Mouse (Mus musculus) left cerebral cortex, postnatal 14 days (tissue): ENCODE data around the gene Prkca. TPM values are rescaled to one million over a fixed set of nuclear protein-coding genes. Genes with fewer than 3 reads are reported as not detected.
A peak's percentile ranks its signal among the peaks of the same experiment; 100 is the strongest.

Experiments
- DNase-seq, 2 experiments: peaks; one replicate each; pipeline ENCODE4 v3.0.0; 2021 to 2022; ENCODE audit warnings: low spot score in 2 of 2, mixed read lengths in 1 of 2
- intact Hi-C: fragments of 180-260 bp; cut with DNase I; formaldehyde crosslinking; loops from one replicate; pipeline ENCODE4 v1.15.1; 2025
- total RNA-seq, 2 experiments: library from RNA; stranded (reverse); gene quantifications; 2 replicates each; pipeline ENCODE4 v1.2.3; 2021

Gene Prkca
- total RNA-seq, 2 experiments from 2014 or later, result 135 to 157 TPM

DNA sequence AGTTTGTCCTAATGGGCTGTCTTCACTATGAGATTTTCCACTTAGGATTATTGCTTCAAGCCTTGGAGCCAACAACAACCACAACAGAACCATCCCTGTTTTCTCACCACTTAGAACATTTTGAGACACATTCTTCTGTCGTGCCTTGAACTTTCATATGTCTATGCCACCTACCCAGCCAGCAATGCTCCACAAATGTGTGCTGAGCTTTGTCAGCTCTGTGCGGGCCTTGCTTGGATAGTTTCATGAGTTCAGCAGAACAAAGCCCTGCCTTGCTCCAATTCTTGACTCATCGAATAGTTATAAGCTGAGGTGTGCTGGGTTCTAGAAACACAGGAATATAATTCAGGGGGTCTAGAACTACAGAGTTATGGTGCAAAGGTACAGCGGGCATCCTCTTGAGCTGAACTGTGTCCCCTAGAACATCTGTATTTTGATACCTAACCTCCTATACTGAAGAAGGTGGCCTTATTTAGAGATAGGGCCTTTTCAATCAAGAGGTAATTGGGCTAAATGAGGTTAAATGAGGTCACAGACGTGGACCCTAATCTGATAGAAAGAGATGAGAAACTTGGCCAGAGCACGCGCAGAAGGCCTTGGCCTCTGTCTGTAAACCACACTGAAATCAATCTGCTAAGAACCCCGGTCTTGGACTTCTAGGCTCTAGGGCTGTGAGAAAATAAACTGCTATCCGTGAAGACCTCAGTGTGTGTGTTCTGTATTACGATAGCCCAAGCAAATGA lies 96.4 kb downstream of the Prkca start:
- DNase-seq, result no peak
- intact Hi-C loops, result no loop called here

DNA sequence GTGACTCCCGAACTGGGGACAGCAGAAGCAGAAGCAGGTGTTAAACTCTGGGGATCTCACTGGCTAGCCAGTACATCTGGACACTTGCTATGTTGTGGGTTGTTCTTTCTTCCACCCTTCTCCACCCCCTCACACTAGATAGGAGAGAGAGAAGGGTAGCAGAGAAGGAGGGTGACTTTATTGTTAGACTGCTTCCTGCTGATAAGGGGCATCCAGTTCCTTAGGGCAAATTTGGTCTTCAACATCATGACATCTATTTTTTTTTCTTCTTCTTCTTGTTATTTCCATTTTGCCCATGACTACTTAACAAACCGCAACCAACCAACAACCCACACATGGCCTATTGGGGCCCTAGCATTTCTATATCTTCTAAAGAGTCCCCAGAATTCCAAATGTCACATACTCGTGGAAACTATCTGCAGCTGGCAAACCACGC lies 97.4 kb downstream of the Prkca start:
- intact Hi-C loops, result no loop called here
- DNase-seq, result no peak

DNA sequence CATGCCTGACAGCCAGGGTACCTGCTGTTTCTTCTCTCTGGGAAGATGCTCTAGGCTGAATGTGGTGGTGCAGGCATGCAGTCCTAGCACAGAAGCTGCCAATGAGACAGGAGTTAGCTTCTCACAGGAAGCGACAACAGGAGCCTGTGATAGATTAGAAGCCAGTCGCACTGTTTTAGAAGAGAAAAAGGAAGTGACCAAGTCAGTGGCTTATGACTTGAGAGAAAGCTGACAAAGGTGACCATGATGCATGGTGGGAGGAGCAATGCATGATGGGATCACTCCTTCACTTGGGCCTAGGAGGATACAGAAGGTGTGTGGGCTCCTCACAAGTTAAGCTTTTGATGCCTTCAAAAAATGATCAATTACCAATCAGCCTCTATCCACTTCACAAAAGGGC lies 99.5 kb downstream of the Prkca start:
- intact Hi-C loops, result no loop called here
- no peak for DNase-seq

DNA sequence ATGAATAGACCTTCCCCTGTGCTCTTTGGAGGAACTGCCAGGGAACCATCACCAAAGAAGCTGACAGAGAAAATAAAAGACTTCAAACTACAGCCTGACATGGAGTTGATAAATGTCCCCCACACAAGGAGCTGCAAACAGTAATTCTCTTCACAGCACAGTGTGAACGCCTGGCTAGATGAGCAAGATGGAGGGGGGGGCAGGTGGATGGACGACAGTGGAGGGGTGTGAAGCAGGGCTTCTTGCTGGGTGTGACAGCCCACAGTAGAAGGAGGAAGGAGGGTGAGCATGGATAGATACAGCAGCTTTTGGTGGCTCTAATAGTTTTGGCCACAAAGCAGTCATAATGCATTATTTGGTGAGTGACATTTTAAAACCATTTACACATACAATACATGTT lies 100.1 kb downstream of the Prkca start:
- no peak for DNase-seq
- intact Hi-C loops, result no loop called here

DNA sequence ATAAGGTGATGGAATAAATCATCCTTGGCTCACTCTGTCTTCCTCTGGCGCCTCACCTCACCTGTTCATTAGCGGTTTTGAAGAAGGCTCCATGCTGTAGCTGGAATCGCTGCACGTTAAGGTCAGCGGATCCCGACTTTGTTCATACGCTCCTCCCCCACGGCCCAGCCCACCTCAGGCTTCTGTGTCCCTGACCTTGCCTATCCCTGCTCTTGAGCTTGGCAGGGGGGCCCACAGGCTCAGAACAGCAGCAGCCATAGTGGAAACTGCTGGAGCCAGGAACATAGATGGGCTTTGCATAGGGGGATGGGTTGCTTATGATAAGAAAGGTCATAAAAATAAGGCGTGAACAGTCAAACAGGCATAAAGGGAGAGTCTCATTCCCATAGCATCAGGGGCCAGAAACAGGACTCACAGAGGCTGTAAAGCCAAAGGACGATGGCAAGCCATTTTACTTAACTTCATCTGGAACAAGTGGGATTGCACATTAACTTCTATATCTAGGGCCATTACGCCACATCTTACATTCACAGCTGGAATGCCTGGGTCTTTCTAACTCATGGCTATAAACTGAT lies 102.7 kb downstream of the Prkca start:
- intact Hi-C loops, result no loop called here
- DNase-seq, result no peak

DNA sequence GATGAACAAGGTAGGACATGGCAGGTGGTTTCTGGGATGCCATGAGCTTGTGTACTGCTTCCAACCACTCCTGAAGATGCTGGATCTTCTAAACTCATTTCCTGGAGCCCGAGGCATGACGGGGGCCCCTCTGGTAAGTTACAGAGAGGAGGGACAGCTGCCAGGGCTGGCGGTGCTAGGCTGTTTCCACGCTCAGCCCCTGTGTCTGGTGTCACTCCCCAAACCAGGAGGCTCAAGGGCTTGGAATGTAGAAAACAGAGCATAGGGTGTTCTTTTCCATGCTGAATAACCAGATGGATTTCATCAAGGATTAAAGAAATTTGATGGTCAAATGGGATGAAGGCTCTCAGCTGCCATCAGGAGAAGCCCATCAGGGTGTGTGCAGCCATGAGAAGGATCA lies 104.6 kb downstream of the Prkca start:
- intact Hi-C loops, result no loop called here
- DNase-seq, result no peak

DNA sequence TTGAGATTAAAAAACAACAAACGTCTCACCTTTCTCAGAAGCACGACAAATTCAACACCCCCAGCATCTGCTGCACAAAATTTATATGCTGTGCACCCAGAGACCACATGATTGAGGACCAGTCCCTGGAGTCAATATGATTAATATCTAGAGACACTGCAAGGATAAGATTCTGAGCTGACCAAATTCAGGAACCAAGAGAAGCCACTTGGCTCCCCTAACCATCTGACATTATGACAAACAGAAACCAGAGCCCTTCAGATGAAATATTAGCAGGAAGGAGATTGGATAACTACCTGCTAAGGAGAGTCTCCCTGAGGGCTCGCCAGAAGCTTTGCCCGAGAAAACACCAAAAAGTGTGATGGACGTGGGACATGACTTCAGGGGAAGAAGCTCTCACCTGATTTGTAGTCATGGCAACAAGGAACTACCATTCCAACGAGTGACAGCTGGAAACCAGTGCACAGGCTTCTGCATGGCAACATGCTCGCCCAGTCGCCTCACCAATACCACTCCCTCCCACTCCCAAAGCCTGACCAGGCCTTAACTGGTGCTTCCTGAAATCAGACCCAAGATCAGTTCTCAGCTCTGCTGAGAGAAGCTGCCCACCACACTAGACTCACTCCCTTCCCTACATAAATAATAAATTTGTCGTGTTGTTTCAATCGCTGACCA lies 106.8 kb downstream of the Prkca start:
- DNase-seq, result no peak
- intact Hi-C loops, result no loop called here

DNA sequence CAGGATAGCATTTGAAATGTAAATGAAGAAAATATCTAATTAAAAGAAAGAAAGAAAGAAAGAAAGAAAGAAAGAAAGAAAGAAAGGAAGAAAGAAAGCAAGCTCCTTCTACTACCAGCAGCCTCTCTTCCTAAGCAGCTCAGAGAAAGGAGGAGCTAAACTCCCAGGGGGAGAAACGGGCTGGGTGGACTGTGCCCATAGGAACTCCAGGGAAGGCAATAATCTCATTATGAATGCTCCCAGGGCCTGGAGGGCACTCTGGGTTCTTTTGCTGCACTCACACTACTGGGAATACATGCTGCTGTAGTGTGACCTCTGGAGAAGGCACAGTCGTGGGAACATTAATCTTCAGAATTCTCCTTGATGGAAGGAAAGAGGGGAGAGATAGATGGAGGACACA lies 107.5 kb downstream of the Prkca start:
- intact Hi-C loops, result no loop called here
- DNase-seq, result no peak

DNA sequence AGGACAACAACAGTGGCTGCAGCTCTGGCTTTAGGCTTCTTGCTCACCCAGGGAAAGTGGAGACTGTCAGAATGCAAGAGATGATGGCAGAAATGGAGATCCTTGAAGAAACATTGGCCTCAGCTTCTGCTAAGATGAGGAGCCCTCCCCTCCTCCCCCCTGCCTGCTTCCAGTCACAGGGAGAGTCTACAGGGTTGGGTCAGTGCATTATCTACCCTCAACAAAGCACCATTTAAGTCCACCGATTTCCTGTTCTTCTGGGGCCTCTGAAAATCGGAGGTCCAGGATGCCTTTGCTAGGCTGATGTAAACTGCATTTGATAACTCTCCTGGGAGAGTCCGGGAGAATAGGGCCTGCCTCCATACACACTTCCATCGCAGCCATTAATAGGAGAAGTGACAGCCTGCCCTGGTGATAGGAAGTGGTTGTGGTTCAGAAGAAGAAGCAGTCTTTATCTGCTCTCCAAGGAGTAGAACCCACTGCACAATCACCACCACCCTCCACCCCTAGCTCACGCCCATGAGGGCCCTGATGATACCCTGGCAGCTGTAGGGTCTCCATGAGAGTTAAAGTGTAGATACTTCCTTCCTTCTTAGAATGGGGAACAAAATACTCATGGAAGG lies 108.5 kb downstream of the Prkca start:
- no peak for DNase-seq
- intact Hi-C loops, result no loop called here

DNA sequence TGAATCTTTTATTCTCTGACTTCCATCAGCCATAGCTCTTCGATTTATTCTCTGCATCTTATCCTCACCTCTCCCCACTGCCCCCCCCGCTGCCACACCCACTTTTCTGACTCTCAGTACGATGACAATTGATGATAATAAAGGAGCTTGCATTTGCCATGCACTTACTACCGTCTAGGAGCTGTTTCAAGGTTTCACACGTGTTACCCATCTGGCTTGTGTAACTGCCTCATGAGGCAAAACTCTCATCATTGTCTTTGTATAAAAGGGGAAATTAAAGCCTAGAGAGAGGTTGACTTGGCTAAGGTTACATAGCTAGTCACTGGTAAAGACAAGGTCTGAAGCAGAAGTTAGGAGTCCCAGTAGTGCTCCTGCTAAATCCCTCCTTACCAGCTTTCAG lies 110.7 kb downstream of the Prkca start:
- DNase-seq, result no peak
- intact Hi-C loops, result no loop called here

DNA sequence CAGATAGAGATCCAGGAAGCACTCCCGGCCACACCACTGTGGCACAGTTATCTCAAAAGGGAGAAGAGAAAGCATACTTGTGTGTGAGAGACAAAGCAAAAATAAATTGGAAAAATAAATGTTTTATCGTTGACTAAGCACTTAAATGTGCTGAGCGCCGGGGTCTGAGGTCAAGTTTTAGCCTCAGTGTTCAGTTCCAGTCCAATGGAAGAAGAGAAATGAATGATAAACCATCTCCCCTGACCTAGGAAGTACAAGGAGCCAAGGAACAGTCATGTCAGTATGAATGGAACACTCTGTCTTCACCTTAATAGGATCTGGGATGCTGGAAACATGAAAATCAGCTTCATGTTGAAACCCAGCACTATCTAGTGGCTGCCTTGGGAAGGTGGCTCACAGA lies 113.6 kb downstream of the Prkca start:
- intact Hi-C loops, result no loop called here
- no peak for DNase-seq

DNA sequence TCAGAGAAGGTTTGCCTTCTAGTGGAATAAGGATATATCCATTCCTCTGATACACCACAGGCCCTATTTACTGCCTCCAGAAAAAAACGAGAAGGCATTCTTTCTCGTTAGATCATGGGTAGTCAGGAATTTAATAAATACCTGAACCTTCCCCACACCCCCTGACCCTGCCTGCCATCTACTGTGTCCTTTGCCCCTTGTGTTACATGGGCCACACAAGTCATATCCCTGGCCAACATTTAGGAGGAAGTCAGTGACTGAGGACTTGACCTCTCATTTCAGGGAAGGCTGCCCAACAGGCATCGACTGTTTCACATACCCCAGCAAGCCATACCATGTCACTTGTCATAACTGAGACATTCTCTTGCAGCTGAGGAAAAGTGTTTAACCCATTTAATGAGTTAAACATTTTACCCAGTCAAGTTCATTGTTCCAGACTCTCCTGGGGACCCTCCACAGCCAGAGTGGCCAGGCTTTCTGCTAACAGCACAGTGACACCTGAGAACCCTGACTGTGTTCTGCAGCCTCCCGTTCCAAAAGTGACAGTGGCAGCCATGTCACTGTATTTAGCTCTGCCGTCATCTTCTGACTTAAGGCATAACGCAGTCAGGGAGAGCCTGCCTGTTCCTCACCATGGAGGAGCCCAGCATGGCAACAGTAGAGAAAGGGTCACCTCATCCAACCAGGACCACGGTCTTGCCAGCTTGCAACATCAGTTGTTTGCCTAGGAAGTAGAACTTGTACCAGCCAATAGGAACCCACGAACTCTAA lies 114.4 kb downstream of the Prkca start:
- intact Hi-C loops, result no loop called here
- DNase-seq, result no peak

DNA sequence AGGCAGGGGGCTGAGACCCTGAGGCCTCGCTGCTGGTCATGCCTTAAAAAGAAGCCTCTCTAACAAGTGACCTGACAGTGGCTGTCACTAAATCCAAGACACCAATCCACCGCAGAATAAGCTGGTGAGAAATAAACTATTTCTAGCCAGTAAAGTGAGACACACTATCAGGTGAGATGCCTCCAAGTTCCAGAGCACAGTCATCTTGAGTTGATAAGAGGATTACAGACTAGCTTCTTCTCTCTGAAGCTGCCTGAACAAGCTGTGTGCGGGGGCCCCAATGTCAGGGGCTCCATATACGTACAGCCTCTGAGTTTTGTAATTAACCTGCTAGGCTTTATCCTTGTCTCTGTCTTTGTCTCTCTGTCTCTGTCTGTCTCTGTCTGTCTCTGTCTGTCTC lies 115.2 kb downstream of the Prkca start:
- no peak for DNase-seq
- intact Hi-C loops, result no loop called here

DNA sequence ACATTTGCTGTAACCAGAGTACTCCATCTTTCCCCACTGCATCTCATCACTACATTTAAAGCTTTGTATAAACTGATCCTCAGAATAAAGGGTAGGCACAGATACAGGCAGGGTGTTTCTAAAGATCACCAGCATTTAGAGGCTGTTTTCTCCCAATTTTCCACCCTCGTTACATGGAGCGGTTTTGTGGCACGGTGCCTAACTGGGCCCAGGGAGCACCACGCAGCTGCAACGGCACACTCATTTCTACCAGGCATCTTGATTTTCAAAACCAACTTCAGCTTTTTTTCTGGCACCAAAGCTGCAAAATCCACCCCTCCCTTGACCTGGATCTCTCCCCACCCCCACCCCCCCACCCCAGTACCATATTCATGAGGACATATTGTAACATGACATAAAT lies 117.5 kb downstream of the Prkca start:
- DNase-seq, result no peak
- intact Hi-C loops, result no loop called here

DNA sequence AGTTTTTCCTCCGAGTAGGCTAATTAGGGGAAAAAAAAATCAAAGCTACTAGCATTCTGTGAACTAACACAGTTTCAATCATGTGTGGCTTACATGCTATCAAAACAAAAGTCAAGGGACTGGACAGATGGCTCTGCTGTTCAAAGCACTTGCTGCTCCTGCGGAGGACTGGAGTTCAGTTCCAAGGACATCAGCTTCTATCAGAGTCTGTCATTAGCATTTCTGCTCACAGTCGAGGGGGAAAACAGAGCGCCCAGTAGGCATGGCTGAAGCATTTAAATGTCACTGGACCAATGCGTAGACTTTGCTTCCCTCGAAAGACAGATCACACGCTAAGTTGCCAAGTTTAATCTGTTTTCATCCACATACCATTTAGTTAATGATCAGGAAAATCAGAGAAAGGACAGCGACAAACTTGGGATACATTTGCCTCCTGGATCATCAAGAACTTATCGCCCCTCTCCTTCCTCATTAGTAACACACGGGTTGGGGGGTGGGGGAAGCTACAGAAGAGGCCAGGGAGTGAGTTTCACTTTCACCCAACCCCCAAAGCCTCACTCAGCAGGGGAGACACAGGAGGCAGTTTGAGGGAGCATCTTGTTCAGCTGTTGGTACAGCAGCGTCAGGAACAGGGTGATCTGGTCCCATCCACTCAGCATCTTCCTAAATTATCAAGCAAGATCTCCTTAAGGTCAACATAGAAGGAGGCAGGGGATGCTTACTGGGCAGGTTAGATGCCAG lies 119.3 kb downstream of the Prkca start:
- intact Hi-C loops, result loop anchor here (5.0 kb wide), 1 partner anchor 118 kb away; the partner anchor contains the start of genes Apoh and Prkca
- no peak for DNase-seq

DNA sequence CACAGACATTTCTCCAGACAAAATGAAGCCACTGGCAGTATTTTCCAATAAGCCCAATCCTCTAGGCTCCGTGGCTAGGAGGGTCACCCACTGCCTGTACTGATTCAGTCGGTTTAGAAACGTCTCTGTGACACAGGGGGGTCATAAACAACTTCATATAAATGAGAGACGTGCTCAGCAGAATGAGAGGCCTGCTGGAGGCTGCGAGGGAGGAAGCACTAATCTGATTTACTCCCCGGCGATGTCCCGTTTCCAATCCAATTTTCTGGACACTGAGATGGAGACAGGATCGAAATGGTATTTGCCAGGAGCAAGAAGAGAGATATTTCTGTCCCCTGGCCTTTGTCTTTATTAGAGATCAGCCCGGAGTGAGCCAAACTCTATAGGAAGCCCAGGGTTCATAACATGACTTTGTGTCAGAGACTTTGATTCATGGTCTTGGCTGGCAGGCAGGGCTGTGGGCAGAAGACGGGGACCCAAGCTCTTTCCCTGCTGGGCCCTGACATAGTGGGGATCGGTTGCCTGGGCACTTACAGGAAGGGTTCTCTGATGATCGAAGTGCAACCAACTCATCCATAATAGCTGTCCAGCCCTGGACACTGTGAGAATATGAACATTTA lies 120.0 kb downstream of the Prkca start:
- intact Hi-C loops, result loop anchor here (5.0 kb wide), 1 partner anchor 119 kb away; the partner anchor contains the start of genes Apoh and Prkca
- DNase-seq, result no peak

DNA sequence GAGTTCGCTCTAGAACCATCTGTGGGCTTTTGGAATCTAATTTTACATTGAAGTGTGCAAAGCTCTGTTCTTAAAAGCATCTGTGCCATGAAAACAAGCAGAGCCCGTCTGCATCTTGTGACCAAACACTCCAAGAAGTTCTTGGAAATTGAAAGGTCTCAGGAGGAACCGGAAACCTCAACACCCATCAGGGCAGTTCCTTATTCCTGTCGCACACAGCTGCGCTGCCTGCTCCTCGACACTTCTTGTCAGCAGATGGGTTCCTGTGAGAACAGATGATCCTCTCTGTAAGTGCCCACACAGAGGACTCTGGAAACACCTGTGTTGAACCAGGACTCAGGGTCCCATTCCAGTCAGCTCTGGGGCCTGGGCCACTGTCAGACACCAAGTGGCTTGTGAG lies 120.6 kb downstream of the Prkca start:
- intact Hi-C loops, result loop anchor here (5.0 kb wide), 1 partner anchor 119 kb away; the partner anchor contains the start of genes Apoh and Prkca
- DNase-seq, result peak; percentile 49 to 73

DNA sequence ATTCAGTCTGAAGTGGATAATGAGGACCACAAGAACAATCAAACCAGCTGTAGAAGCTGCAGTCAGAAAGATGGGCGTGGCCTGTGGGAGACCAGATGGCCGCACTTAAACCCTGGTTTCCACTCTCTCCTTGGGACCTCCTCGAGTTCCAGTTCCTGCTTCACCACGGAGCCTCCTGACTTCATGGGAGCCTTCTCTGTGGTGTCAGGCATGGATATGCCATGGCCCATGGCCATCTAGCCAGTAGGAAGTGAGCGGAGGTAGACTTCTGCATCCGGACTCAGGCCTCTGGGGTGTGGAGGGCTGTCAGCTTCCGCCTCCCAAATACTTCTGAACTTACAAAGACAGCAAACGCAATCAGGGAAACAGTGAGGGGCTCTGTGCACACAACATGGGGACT lies 121.1 kb downstream of the Prkca start:
- DNase-seq, result peak in 1 of 2 experiments; percentile 64
- intact Hi-C loops, result loop anchor here (5.0 kb wide), 1 partner anchor 120 kb away; the partner anchor contains the start of genes Apoh and Prkca
